Mouse (Mus musculus) liver, embryonic 16.5 days (tissue): ENCODE measurements around the gene Prune1. TPM values are rescaled to one million over a fixed set of nuclear protein-coding genes. Genes with fewer than 3 reads are reported as not detected.

ENCODE experiments used
- ATAC-seq: fragments of 200-750 bp; cut with Nextera tagmentation; 2 replicates; pipeline ENCODE4 v1.8.0; 2017; ENCODE audit warnings: low read depth, mild to moderate bottlenecking, moderate number of reproducible peaks, moderate library complexity
- H3K27ac ChIP-seq: fragments of 300-500 bp; sonication (generic); 2 replicates; pipeline ENCODE4 v1.5.1; 2014; ENCODE audit warnings: mild to moderate bottlenecking, low read length
- H3K27me3 ChIP-seq: fragments of 300-500 bp; sonication (generic); 2 replicates; pipeline ENCODE4 v1.6.1; 2014; ENCODE audit warnings: low read depth, low read length, mixed read lengths; ENCODE audit not compliant: control insufficient read depth, insufficient read depth
- H3K36me3 ChIP-seq: fragments of 300-500 bp; sonication (generic); 2 replicates; pipeline ENCODE4 v1.6.1; 2014; ENCODE audit warnings: mild to moderate bottlenecking; ENCODE audit not compliant: control insufficient read depth, insufficient read depth
- H3K4me1 ChIP-seq: fragments of 300-500 bp; sonication (generic); 2 replicates; pipeline ENCODE4 v1.6.1; 2014; ENCODE audit warnings: low read depth, low read length, mixed read lengths; ENCODE audit not compliant: control insufficient read depth
- H3K4me2 ChIP-seq: fragments of 300-500 bp; sonication (generic); 2 replicates; pipeline ENCODE4 v1.6.1; 2014; ENCODE audit warnings: low read depth, low read length, mixed read lengths
- H3K4me3 ChIP-seq: fragments of 300-500 bp; sonication (generic); 2 replicates; pipeline ENCODE4 v1.5.1; 2014; ENCODE audit warnings: low read depth, mild to moderate bottlenecking, low read length
- H3K9ac ChIP-seq: fragments of 300-500 bp; sonication (generic); 2 replicates; pipeline ENCODE4 v1.6.1; 2014; ENCODE audit warnings: low read depth, low read length
- H3K9me3 ChIP-seq: fragments of 300-500 bp; sonication (generic); replicated peaks from 2 replicates; pipeline ENCODE4 v1.6.1; 2016; ENCODE audit warnings: low read length; ENCODE audit not compliant: control insufficient read depth
- WGBS: fragments of 180-500 bp; shearing (Covaris S2); extraction: QIAGEN DNeasy Blood & Tissue Kit; methylation state at CpG from one replicate; pipeline ENCODE4 v1.1.7; 2014; ENCODE audit not compliant: insufficient replicate concordance; 5-methylcytosine and 5-hydroxymethylcytosine counted together
- polyA plus RNA-seq: library from polyadenylated mRNA; unstranded; fragments of >200 nt; fragmentation: Nextera tagmentation; extraction: Ambion mirVana; gene quantifications from 2 replicates; pipeline ENCODE4 v1.2.1, GENCODE M21; 2015

Prune1 gene
- 8.8 and 9.5 TPM in 2 replicates for polyA plus RNA-seq

- Histone ChIP-seq H3K4me1 (peaks cover 62% of the 10 kb centered on the region), H3K36me3 (no peaks in the 10 kb centered on the region), H3K27ac (peak within 1 kb of the TSS; percentile 90), H3K4me3 (peak within 1 kb of the TSS; percentile 83), H3K27me3 (no peaks in the 10 kb centered on the region), H3K9ac (peak within 1 kb of the TSS; percentile 95), H3K9me3 (no peaks in the 10 kb centered on the region), H3K4me2 (peak within 1 kb of the TSS; percentile 90)
- under 1% methylated on average over 53 of the region's 53 CpGs for WGBS
- peak; percentile 86 for ATAC-seq
Measured at GRCm38 (mm10) chr3:95281216-95282126, at the start of gene Prune1, which contains the start of gene Mindy1. Gene Prune1, minus strand, starts transcription at chr3:95282076. Gene Mindy1, plus strand, starts transcription at chr3:95281345.

- Histone ChIP-seq H3K4me1 (no peaks in the 10 kb centered on the region), H3K9ac (no peak overlapping the region), H3K36me3 (peaks cover 29% of the 10 kb centered on the region), H3K4me2 (no peak overlapping the region), H3K27ac (no peak overlapping the region), H3K27me3 (no peaks in the 10 kb centered on the region), H3K9me3 (no peaks in the 10 kb centered on the region), H3K4me3 (no peak overlapping the region)
- ATAC-seq, result no peak
- 75% methylated on average over 1 of the region's 1 CpGs for WGBS
Measured at GRCm38 (mm10) chr3:95331528-95331927, 49.7 kb upstream of the Prune1 start.

DNA sequence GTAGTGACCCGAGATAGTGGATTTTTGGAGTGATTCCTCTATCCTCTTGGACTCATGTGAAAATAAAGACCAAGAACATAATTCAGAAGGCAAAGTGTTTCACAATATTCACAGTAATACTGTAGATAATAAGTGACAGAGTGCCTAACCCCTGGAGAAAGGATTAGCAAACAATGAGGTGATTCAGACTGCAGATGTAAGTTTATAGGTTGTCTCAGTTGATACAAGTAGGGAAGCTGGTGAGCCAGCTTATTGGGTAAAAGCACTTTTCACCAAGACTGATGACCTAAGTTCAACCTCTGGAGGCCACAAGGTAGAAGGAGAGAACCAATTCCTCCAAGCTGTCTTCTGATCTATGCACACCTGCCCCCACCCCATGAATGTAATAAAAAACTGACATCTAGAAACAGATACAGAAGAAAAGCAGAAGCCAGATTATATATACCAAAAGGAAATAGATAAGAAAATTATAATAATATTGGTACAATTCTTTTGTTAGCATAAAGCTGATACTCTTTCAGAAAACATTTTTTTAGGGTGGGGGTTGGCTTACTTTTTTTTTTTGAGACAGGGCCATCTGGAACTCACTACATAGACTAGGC, 47.0 kb upstream of the Prune1 start:
- H3K9me3 ChIP-seq, result no peaks in the 10 kb centered on the region
- no peaks in the 10 kb centered on the region for H3K27me3 ChIP-seq
- no peak overlapping the region for H3K9ac ChIP-seq
- no peak overlapping the region for H3K4me3 ChIP-seq
- H3K4me2 ChIP-seq, result no peak overlapping the region
- H3K36me3 ChIP-seq, result peaks cover 38% of the 10 kb centered on the region
- 70% methylated on average over 1 of the region's 1 CpGs for WGBS
- no peaks in the 10 kb centered on the region for H3K4me1 ChIP-seq
- H3K27ac ChIP-seq, result no peak overlapping the region
- no peak for ATAC-seq

GRCm38 (mm10) chr3:95324454-95325144, 42.7 kb upstream of the Prune1 start:
- Histone ChIP-seq H3K9me3 (no peaks in the 10 kb centered on the region), H3K9ac (no peak overlapping the region), H3K4me3 (no peak overlapping the region), H3K36me3 (peaks cover 60% of the 10 kb centered on the region), H3K27me3 (no peaks in the 10 kb centered on the region), H3K4me2 (no peak overlapping the region), H3K4me1 (peaks cover 7% of the 10 kb centered on the region; the same call in 1 of the 2 replicates), H3K27ac (no peak overlapping the region)
- 80% methylated on average over 6 of the region's 6 CpGs for WGBS
- no peak for ATAC-seq

DNA sequence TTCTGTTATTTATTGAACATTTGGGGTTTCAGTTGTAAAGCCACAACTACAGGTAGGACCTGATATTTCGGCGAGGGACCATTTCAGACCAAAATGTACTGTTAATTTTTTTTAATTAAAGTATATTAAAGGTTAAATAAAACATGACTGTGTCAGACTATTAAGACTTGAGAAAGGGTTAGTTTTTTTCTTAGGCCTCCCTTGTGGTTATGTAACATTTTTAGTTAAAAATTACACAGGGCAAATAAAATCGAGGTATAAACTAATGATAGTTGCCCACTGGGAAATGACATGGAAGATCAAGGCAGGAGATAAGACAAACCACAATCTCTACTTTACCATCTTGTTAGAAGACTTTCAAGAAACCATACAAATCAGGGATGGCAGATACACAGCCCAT, 41.6 kb upstream of the Prune1 start:
- no peak overlapping the region for H3K9ac ChIP-seq
- H3K9me3 ChIP-seq, result no peaks in the 10 kb centered on the region
- no peak overlapping the region for H3K4me2 ChIP-seq
- WGBS, result 55% methylated on average over 3 of the region's 3 CpGs
- H3K27me3 ChIP-seq, result no peaks in the 10 kb centered on the region
- H3K27ac ChIP-seq, result no peak overlapping the region
- no peak overlapping the region for H3K4me3 ChIP-seq
- no peak for ATAC-seq
- peaks cover 60% of the 10 kb centered on the region for H3K36me3 ChIP-seq
- peaks cover 16% of the 10 kb centered on the region for H3K4me1 ChIP-seq

DNA sequence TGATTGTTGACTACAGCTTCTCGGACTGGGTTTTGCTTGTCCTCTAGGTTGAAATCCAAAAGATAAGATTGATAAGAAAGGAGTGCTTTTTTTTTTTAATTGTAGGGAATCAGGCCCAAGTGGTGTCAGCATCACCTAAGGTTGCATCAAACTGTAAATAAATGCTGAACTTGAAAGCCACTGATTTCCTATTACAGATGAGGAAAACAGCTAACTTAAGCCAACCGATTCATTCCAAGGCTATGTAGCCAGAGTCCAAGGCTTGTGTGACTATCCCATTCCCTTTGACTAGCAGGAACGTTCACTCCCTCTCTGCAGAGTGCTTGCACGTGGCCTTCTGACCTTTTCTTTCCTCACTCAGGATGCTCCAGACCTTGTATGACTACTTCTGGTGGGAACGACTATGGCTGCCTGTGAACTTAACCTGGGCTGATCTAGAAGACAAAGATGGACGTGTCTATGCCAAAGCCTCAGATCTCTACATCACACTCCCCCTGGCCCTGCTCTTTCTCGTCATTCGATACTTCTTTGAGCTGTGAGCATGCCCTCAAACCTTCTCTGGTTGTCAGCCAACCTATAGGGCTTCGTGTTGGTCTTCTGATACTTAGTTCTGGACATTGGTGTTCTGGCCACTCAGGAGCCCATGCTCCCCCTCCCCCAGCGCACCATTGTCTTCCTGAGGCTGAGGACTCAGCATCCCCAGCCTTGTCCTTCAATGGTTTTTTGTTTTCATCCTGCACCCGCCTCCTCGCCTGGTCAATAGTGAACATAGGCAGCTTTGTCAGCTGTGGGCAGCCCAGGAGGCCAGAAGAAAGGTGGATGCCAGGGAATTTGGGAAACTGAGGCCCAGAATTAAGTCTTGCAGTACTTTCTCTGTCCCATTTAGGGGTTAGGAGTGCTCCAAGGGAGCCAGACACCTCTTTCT, 38.1 kb upstream of the Prune1 start:
- 73% methylated on average over 12 of the region's 12 CpGs for whole genome bisulfite sequencing
- H3K27ac ChIP-seq, result no peak overlapping the region

GRCm38 (mm10) chr3:95319110-95319509, 37.2 kb upstream of the Prune1 start:
- Histone ChIP-seq H3K4me3 (peak overlapping the region; percentile 24), H3K4me2 (peak overlapping the region; percentile 41), H3K27me3 (no peaks in the 10 kb centered on the region), H3K9ac (peak overlapping the region; percentile 42), H3K36me3 (peaks cover 35% of the 10 kb centered on the region), H3K4me1 (peaks cover 47% of the 10 kb centered on the region), H3K9me3 (no peaks in the 10 kb centered on the region), H3K27ac (peak overlapping the region; percentile 70)
- WGBS, result 43% methylated on average over 2 of the region's 2 CpGs
- no peak for ATAC-seq

More for the DNA sequence above, 38.1 kb upstream of the Prune1 start:
- H3K4me3 ChIP-seq, result no peak overlapping the region
- H3K36me3 ChIP-seq, result peaks cover 41% of the 10 kb centered on the region
- no peak overlapping the region for H3K9ac ChIP-seq
- no peaks in the 10 kb centered on the region for H3K27me3 ChIP-seq
- H3K4me2 ChIP-seq, result peak overlapping the region; percentile 41; the same call in 1 of the 2 replicates
- no peak for ATAC-seq
- peaks cover 40% of the 10 kb centered on the region for H3K4me1 ChIP-seq
- H3K9me3 ChIP-seq, result no peaks in the 10 kb centered on the region

DNA sequence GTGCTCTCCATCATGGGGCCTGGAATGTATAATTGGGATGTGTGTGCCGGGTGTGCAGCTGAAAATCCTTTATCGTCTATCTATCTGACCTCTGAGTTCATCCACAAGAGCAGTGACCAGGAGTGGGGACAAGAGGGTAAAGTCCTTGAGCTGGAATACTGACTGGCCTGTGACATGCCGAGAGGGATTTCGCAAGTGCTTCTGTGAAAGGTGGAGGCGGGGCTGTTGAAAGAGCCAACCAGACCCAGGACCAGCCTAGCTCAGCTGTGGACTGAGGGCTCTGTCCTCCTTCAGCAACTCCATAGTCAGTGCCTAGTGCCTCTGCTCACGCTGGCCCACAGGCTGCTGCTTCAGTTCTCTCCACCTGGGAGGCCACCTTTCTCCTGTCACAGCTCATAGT, 36.7 kb upstream of the Prune1 start:
- no peaks in the 10 kb centered on the region for H3K27me3 ChIP-seq
- H3K4me1 ChIP-seq, result peaks cover 53% of the 10 kb centered on the region
- H3K4me3 ChIP-seq, result peak overlapping the region; percentile 24
- H3K9ac ChIP-seq, result peak overlapping the region; percentile 42
- no peaks in the 10 kb centered on the region for H3K9me3 ChIP-seq
- H3K27ac ChIP-seq, result peak overlapping the region; percentile 70
- ATAC-seq, result peak; percentile 44
- H3K36me3 ChIP-seq, result peaks cover 30% of the 10 kb centered on the region
- 64% methylated on average over 6 of the region's 6 CpGs for WGBS
- H3K4me2 ChIP-seq, result peak overlapping the region; percentile 97
